Mouse (Mus musculus): Measurements from ENCODE around the gene Unc80.

DNA sequence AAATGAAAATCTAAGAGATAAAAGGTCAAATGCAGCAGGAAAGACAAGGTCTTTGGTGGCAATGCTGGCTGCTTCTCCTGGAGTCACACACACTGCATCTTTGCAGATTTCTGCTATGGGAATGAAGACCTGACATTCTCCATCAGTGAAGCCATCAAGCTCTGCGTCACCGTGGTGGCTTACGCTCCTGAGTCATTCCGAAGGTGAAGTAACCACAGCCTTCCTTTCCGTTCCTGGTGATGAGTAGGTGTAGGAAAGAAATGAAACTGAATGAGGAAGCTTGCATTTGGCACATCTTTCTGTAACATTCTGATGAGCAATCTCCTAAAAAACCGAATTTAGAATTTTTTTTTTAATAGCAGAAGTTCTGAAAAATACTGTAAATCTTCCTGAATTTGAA, 181.4 kb downstream of the Unc80 start:
- TF ChIP-seq CTCF (IDR thresholded peaks at IDR 0.05; ENCODE audit: low read depth) (no peak), EP300 (IDR thresholded peaks at IDR 0.05; ENCODE audit: low read depth) (no peak)

Data from liver, postnatal 0 days (tissue).